Mouse (Mus musculus) MEL (cell line): ENCODE measurements around the gene Zfp42. TPM values are rescaled to one million over a fixed set of nuclear protein-coding genes. Genes with fewer than 3 reads are reported as not detected.

Experiments used
- DNase-seq: peaks from one replicate; pipeline ENCODE4 v3.0.0; 2011; ENCODE audit warnings: low read depth, low spot score
- H3K27ac ChIP-seq: 2 replicates; pipeline ENCODE4 v1.5.1; 2012; ENCODE audit warnings: low read depth, mild to moderate bottlenecking, control low read depth, low read length, moderate library complexity; ENCODE audit not compliant: control insufficient read depth
- H3K27me3 ChIP-seq, 2 experiments: fragments of 150-350 bp in 1 of 2; sonication (generic) in 1 of 2; 2 replicates each; pipeline ENCODE4 v1.6.1; 2012; ENCODE audit warnings: low read length in 2 of 2, mild to moderate bottlenecking in 2 of 2, improper control_type of control experiment in 1 of 2, moderate library complexity in 1 of 2; ENCODE audit not compliant: insufficient read depth in 2 of 2, control insufficient read depth in 1 of 2
- H3K36me3 ChIP-seq, 2 experiments: 2 replicates each; pipeline ENCODE4 v1.6.1; 2012 to 2014; ENCODE audit warnings: low read length in 2 of 2, improper control_type of control experiment in 1 of 2, inconsistent platforms in 1 of 2, mild to moderate bottlenecking in 1 of 2; ENCODE audit not compliant: insufficient read depth in 2 of 2, control insufficient read depth in 1 of 2
- H3K4me1 ChIP-seq, 2 experiments: fragments of 150-350 bp in 1 of 2; sonication (generic) in 1 of 2; 2 replicates each; pipeline ENCODE4 v1.6.1; 2012; ENCODE audit warnings: low read length in 2 of 2, improper control_type of control experiment in 1 of 2, mild to moderate bottlenecking in 1 of 2; ENCODE audit not compliant: insufficient read depth in 2 of 2, control insufficient read depth in 1 of 2
- H3K4me3 ChIP-seq, 2 experiments: fragments of 150-350 bp in 1 of 2; sonication (generic) in 1 of 2; 2 replicates each; pipeline ENCODE4 v1.5.1; 2012; ENCODE audit warnings: low read depth in 2 of 2, low read length in 2 of 2, mild to moderate bottlenecking in 2 of 2, moderate library complexity in 2 of 2, control low read depth in 1 of 2, improper control_type of control experiment in 1 of 2; ENCODE audit not compliant: control insufficient read depth in 1 of 2, insufficient read depth in 1 of 2
- H3K79me2 ChIP-seq: 2 replicates; pipeline ENCODE4 v1.6.1; 2012; ENCODE audit warnings: mild to moderate bottlenecking, low read length, moderate library complexity; ENCODE audit not compliant: control insufficient read depth, poor library complexity, insufficient read depth
- H3K9ac ChIP-seq: 2 replicates; pipeline ENCODE4 v1.6.1; 2012; ENCODE audit warnings: low read depth, mild to moderate bottlenecking, control low read depth, low read length, moderate library complexity; ENCODE audit not compliant: control insufficient read depth, poor library complexity, severe bottlenecking
- H3K9me3 ChIP-seq: fragments of 150-350 bp; sonication (generic); replicated peaks from 2 replicates; pipeline ENCODE4 v1.6.1; 2012; ENCODE audit warnings: mild to moderate bottlenecking, low read length, improper control_type of control experiment, moderate library complexity; ENCODE audit not compliant: insufficient read depth
- BHLHE40 ChIP-seq: IDR thresholded peaks from 2 replicates; pipeline ENCODE4 v1.6.1; 2012; ENCODE audit warnings: low read depth, mild to moderate bottlenecking, inconsistent platforms, low read length, improper control_type of control experiment, borderline replicate concordance
- CHD1 ChIP-seq: IDR thresholded peaks from 2 replicates; pipeline ENCODE4 v1.6.1; 2012; ENCODE audit warnings: low read depth, mild to moderate bottlenecking, inconsistent platforms, low read length, improper control_type of control experiment
- CTCF ChIP-seq, 3 experiments: IDR thresholded peaks in 2 of 3; conservative IDR thresholded peaks in 1 of 3; 2 replicates each; pipeline ENCODE4 v1.5.1; 2011 to 2012; ENCODE audit warnings: low read length in 3 of 3, low read depth in 2 of 3, mild to moderate bottlenecking in 2 of 3, improper control_type of control experiment in 1 of 3, inconsistent platforms in 1 of 3, mixed read lengths in 1 of 3, moderate library complexity in 1 of 3; ENCODE audit not compliant: control insufficient read depth in 1 of 3, insufficient read depth in 1 of 3, poor library complexity in 1 of 3, severe bottlenecking in 1 of 3
- E2F4 ChIP-seq: IDR thresholded peaks from 2 replicates; pipeline ENCODE4 v1.6.1; 2011; ENCODE audit warnings: low read depth, low read length, improper control_type of control experiment, borderline replicate concordance
- ELF1 ChIP-seq: IDR thresholded peaks from 2 replicates; pipeline ENCODE4 v1.6.1; 2014; ENCODE audit warnings: low read depth, mild to moderate bottlenecking, inconsistent platforms, low read length, improper control_type of control experiment, moderate library complexity
- ETS1 ChIP-seq: IDR thresholded peaks from 2 replicates; pipeline ENCODE4 v1.6.1; 2012; ENCODE audit warnings: low read depth, mild to moderate bottlenecking, inconsistent platforms, low read length, improper control_type of control experiment, moderate library complexity
- GABPA ChIP-seq: IDR thresholded peaks from 2 replicates; pipeline ENCODE4 v1.6.1; 2012; ENCODE audit warnings: low read depth, mild to moderate bottlenecking, inconsistent platforms, low read length, improper control_type of control experiment, moderate library complexity
- GATA1 ChIP-seq: IDR thresholded peaks from 2 replicates; pipeline ENCODE4 v1.6.1; 2011; ENCODE audit warnings: low read depth, low read length, improper control_type of control experiment
- MAFK ChIP-seq: IDR thresholded peaks from 2 replicates; pipeline ENCODE4 v1.6.1; 2011; ENCODE audit warnings: low read depth, mild to moderate bottlenecking, low read length, improper control_type of control experiment, borderline replicate concordance
- MAX ChIP-seq: IDR thresholded peaks from 2 replicates; pipeline ENCODE4 v1.6.1; 2011; ENCODE audit warnings: low read length, improper control_type of control experiment
- MAZ ChIP-seq: IDR thresholded peaks from 2 replicates; pipeline ENCODE4 v1.6.1; 2012; ENCODE audit warnings: low read depth, mild to moderate bottlenecking, inconsistent platforms, low read length, improper control_type of control experiment
- MEF2A ChIP-seq: IDR thresholded peaks from 2 replicates; pipeline ENCODE4 v1.6.1; 2014; ENCODE audit warnings: low read depth, mild to moderate bottlenecking, inconsistent platforms, low read length, improper control_type of control experiment; ENCODE audit not compliant: poor library complexity, insufficient replicate concordance, severe bottlenecking; ENCODE audit errors: extremely low read depth
- MYC ChIP-seq: IDR thresholded peaks from 2 replicates; pipeline ENCODE4 v1.6.1; 2011; ENCODE audit warnings: low read depth, mild to moderate bottlenecking, low read length, improper control_type of control experiment, moderate library complexity
- NRF1 ChIP-seq: IDR thresholded peaks from 2 replicates; pipeline ENCODE4 v1.6.1; 2014; ENCODE audit warnings: low read depth, mild to moderate bottlenecking, inconsistent platforms, low read length, improper control_type of control experiment, moderate library complexity; ENCODE audit not compliant: poor library complexity, insufficient read depth, severe bottlenecking
- POLR2AphosphoS5 ChIP-seq: IDR thresholded peaks from 2 replicates; pipeline ENCODE4 v1.6.1; 2012; ENCODE audit warnings: low read depth, borderline replicate concordance, mild to moderate bottlenecking, inconsistent platforms, low read length, moderate library complexity, mixed read lengths
- RCOR1 ChIP-seq: IDR thresholded peaks from 2 replicates; pipeline ENCODE4 v1.6.1; 2012; ENCODE audit warnings: low read depth, mild to moderate bottlenecking, inconsistent platforms, low read length, improper control_type of control experiment
- SIN3A ChIP-seq: IDR thresholded peaks from 2 replicates; pipeline ENCODE4 v1.6.1; 2012; ENCODE audit warnings: low read length, improper control_type of control experiment, inconsistent platforms
- SMC3 ChIP-seq: IDR thresholded peaks from 2 replicates; pipeline ENCODE4 v1.6.1; 2011; ENCODE audit warnings: low read depth, low read length, improper control_type of control experiment
- TBP ChIP-seq: IDR thresholded peaks from 2 replicates; pipeline ENCODE4 v1.8.0; 2011; ENCODE audit warnings: low read depth, low read length, improper control_type of control experiment
- TCF12 ChIP-seq: IDR thresholded peaks from 2 replicates; pipeline ENCODE4 v1.6.1; 2014; ENCODE audit warnings: low read depth, mild to moderate bottlenecking, inconsistent platforms, low read length, improper control_type of control experiment, moderate library complexity
- USF1 ChIP-seq: IDR thresholded peaks from 2 replicates; pipeline ENCODE4 v1.6.1; 2014; ENCODE audit warnings: low read depth, mild to moderate bottlenecking, inconsistent platforms, low read length, improper control_type of control experiment, moderate library complexity
- USF2 ChIP-seq, 2 experiments: IDR thresholded peaks; 2 replicates each; pipeline ENCODE4 v1.6.1; 2011 to 2012; ENCODE audit warnings: improper control_type of control experiment in 2 of 2, low read length in 2 of 2, borderline replicate concordance in 1 of 2, inconsistent platforms in 1 of 2, low read depth in 1 of 2, mild to moderate bottlenecking in 1 of 2; ENCODE audit not compliant: insufficient read depth in 1 of 2
- ZKSCAN1 ChIP-seq: IDR thresholded peaks from 2 replicates; pipeline ENCODE4 v1.6.1; 2012; ENCODE audit warnings: low read depth, mild to moderate bottlenecking, inconsistent platforms, low read length, improper control_type of control experiment, moderate library complexity
- ZMIZ1 ChIP-seq: IDR thresholded peaks from 2 replicates; pipeline ENCODE4 v1.6.1; 2012; ENCODE audit warnings: low read depth, mild to moderate bottlenecking, inconsistent platforms, low read length, improper control_type of control experiment, moderate library complexity
- ZNF384 ChIP-seq: IDR thresholded peaks from 2 replicates; pipeline ENCODE4 v1.6.1; 2012; ENCODE audit warnings: low read depth, mild to moderate bottlenecking, inconsistent platforms, low read length, improper control_type of control experiment
- polyA plus RNA-seq, 2 experiments: library from polyadenylated mRNA; stranded (reverse) in 1 of 2; unstranded in 1 of 2; fragments of >175 nt in 1 of 2; fragments of >200 nt in 1 of 2; gene quantifications; 2 replicates each; pipeline versions ENCODE4 v1.2.1 to v1.2.4; 2012; ENCODE audit warnings: low replicate concordance in 2 of 2, low read depth in 1 of 2; ENCODE audit not compliant: insufficient read length in 2 of 2, insufficient read depth in 1 of 2, missing spikeins in 1 of 2
- total RNA-seq: library from RNA; depleted of rRNA; stranded (reverse); fragments of 300-350 nt; gene quantifications from 2 replicates; pipeline ENCODE4 v1.2.3, GENCODE M21; 2012

Zfp42 gene
- total and polyA plus RNA-seq, 3 experiments: not detected

DNA sequence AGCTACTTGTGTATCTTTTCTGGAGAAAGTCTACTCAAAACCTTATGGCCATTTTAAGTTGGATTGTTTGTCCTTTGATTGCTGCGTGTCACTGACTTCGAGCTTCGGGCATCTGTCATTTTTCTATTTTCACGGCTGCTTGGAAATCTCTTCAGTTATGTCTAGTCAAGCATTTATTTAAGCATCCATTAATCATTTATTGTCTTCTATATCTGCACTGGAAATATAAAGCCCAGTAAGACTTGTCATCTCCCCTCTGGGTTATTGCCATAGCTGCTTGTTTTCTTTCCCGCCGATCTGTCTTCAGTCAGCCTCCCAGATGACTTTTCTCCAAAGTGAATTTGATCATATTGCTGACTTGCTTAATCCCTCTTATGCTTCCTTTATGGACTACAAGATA lies 19.3 kb downstream of the Zfp42 start:
- no peak overlapping the region for H3K4me3 ChIP-seq
- DNase-seq: no peak
- H3K27me3 ChIP-seq: no peaks in the 10 kb centered on the region
- no peaks in the 10 kb centered on the region for H3K9me3 ChIP-seq
- H3K36me3 ChIP-seq: no peaks in the 10 kb centered on the region
- H3K27ac ChIP-seq: no peak overlapping the region
- no peaks in the 10 kb centered on the region for H3K79me2 ChIP-seq
- no peaks in the 10 kb centered on the region for H3K4me1 ChIP-seq
- no peak for TF ChIP-seq ZMIZ1
- TF ChIP-seq ZNF384: no peak
- no peak for TF ChIP-seq E2F4
- TF ChIP-seq SMC3: no peak
- TF ChIP-seq MAFK: no peak
- TF ChIP-seq POLR2AphosphoS5: no peak
- no peak for TF ChIP-seq ZKSCAN1
- no peak for TF ChIP-seq MEF2A
- TF ChIP-seq MYC: no peak
- TF ChIP-seq BHLHE40: no peak
- TF ChIP-seq CHD1: no peak
- no peak for TF ChIP-seq ETS1
- no peak overlapping the region for H3K9ac ChIP-seq

- Histone ChIP-seq H3K4me1 (no peaks in the 10 kb centered on the region), H3K9ac (no peak overlapping the region)
- TF ChIP-seq MAX (no peak), RCOR1 (no peak), GATA1 (no peak), POLR2AphosphoS5 (no peak), SMC3 (no peak), MEF2A (no peak), ZMIZ1 (no peak), ELF1 (no peak), ZKSCAN1 (no peak), NRF1 (no peak), CTCF (IDR thresholded peaks at IDR 0.05 in 2 of 3, conservative IDR thresholded peaks at IDR 0.05 in 1 of 3; ENCODE audit: control insufficient read depth in 1 of 3, insufficient read depth in 1 of 3, low read depth in 2 of 3, low read length in 3 of 3, poor library complexity in 1 of 3, severe bottlenecking in 1 of 3) (no peak), USF2 (IDR thresholded peaks at IDR 0.05; ENCODE audit: borderline replicate concordance in 1 of 2, insufficient read depth in 1 of 2, low read depth in 1 of 2, low read length in 2 of 2) (no peak), USF1 (no peak), MYC (no peak), MAZ (no peak), TBP (no peak), ETS1 (no peak), TCF12 (no peak), GABPA (no peak), SIN3A (no peak)
Measured at GRCm38 (mm10) chr8:43283231-43283630, 23.5 kb downstream of the Zfp42 start.

More at GRCm38 (mm10) chr8:43283231-43283630, 23.5 kb downstream of the Zfp42 start:
- Histone ChIP-seq H3K27ac (no peak overlapping the region), H3K9me3 (no peaks in the 10 kb centered on the region), H3K79me2 (no peaks in the 10 kb centered on the region), H3K36me3 (no peaks in the 10 kb centered on the region), H3K27me3 (no peaks in the 10 kb centered on the region), H3K4me3 (no peak overlapping the region)
- no peak for DNase-seq
